Mouse (Mus musculus): Measurements from ENCODE around the gene Antxr1. TPM values are rescaled to one million over a fixed set of nuclear protein-coding genes. Genes with fewer than 3 reads are reported as not detected.

Antxr1 gene
- polyA plus RNA-seq, 1 experiment = 35.3 TPM

DNA sequence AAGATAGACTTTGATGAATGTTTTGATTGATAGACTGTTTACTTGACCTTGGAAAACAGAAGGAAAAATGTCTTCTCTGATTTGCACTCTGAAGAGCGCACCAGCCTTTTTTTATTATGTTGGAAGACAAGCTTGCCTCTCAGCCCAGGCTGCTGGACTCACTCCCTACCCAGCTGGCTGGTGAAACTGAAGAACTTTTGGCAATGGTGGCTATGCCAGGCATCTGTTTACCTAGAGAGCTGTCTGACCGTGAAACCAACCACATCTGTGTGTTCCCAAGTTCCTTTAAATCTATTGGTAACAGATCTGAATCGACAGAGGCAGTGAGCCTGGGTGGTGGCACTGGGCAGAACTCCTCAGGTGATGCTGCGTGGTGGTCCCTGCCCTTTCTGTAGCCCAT is 102.5 kb downstream of the Antxr1 start:
- 74% methylated on average over 4 of the region's 4 CpGs for WGBS
- TF ChIP-seq POLR2A (IDR thresholded peaks at IDR 0.05; ENCODE audit: borderline replicate concordance, extremely low read depth, low read depth, low read length) (no peak), CTCF (IDR thresholded peaks at IDR 0.05; ENCODE audit: insufficient read depth, low read length) (no peak)
- no peak overlapping the region for H3K4me3 ChIP-seq (replicated peaks; ENCODE audit: extremely low read depth, low read depth, low read length)
- DNase-seq = no peak
- H3K4me1 ChIP-seq (ENCODE audit: control insufficient read depth, insufficient read depth, low read length) = peaks cover 4% of the 10 kb centered on the region; the same call in 1 of the 2 replicates

DNA sequence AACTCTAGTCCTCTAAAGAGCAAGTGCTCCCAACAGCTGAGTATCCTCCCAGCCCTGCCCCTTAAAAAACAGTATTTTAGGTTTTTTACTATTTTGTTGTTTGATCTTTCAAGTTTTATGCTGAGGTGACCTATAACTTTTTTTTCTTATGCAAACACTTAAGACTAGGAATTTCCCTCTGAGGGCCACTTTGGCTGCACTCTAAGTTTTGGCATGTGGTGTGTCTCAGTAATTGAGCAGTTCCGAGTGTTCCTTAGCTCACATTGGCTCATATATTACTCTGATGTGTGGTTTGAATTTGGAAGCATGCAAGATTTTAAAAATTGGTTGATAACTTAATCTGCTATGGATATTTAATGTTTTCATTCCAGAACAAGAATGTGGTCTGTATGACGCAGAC is 105.6 kb downstream of the Antxr1 start:
- Histone ChIP-seq H3K4me3 (replicated peaks; ENCODE audit: extremely low read depth, low read depth, low read length) (no peak overlapping the region), H3K4me1 (ENCODE audit: control insufficient read depth, insufficient read depth, low read length) (peaks cover 10% of the 10 kb centered on the region)
- DNase-seq = no peak
- TF ChIP-seq CTCF (IDR thresholded peaks at IDR 0.05; ENCODE audit: insufficient read depth, low read length) (no peak), POLR2A (IDR thresholded peaks at IDR 0.05; ENCODE audit: borderline replicate concordance, extremely low read depth, low read depth, low read length) (no peak)
- WGBS = 76% methylated on average over 2 of the region's 2 CpGs

DNA sequence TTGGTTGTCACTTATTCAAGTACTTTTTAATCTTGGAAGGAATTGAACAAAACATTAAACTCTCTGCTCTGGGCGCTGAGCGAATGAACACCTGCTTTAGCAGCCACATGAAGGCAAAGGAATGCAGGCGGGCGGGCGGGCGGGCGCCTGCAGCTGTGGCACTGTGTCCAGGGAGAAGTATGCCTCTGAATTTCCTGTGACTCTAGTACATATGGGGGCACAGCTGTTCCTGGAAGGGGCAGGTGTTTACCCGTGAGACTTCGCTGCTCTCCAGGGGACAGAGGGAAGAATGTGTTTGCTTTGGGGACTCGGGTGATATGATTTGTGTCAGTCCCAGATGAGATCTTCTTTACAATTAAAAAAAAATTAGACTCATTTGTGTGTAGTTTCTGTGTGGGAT is 107.7 kb downstream of the Antxr1 start:
- 54% methylated on average over 10 of the region's 10 CpGs for WGBS

DNA sequence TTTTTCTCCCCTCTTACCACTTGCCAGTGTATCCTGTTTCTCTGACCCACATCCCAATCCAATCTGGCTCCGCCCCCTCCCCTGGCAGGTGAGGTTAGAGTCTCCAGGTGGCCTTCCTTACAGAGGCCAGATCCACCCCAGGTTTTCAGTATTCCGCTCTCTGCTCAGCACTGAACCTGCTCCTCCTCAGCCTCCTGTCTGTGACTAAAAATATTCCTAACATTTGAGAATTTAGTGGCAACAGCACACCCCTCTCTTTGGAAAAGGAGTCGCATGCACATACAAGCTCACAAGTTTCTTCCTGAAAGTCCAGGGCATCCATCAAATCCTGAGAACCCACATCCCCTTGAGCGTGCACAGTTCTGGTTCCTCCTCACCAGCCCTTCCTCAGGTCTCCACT is 109.3 kb downstream of the Antxr1 start:
- TF ChIP-seq CTCF (IDR thresholded peaks at IDR 0.05; ENCODE audit: insufficient read depth, low read length) = no peak
- no peak for TF ChIP-seq POLR2A (IDR thresholded peaks at IDR 0.05; ENCODE audit: borderline replicate concordance, extremely low read depth, low read depth, low read length)
- Histone ChIP-seq H3K4me1 (ENCODE audit: control insufficient read depth, insufficient read depth, low read length) (peaks cover 11% of the 10 kb centered on the region), H3K4me3 (replicated peaks; ENCODE audit: extremely low read depth, low read depth, low read length) (no peak overlapping the region)
- DNase-seq = no peak
- WGBS = 84% methylated on average over 4 of the region's 4 CpGs

More for the DNA sequence above, 107.7 kb downstream of the Antxr1 start:
- Histone ChIP-seq H3K4me3 (replicated peaks; ENCODE audit: extremely low read depth, low read depth, low read length) (no peak overlapping the region), H3K4me1 (ENCODE audit: control insufficient read depth, insufficient read depth, low read length) (peaks cover 9% of the 10 kb centered on the region)
- TF ChIP-seq CTCF (IDR thresholded peaks at IDR 0.05; ENCODE audit: insufficient read depth, low read length) (no peak), POLR2A (IDR thresholded peaks at IDR 0.05; ENCODE audit: borderline replicate concordance, extremely low read depth, low read depth, low read length) (no peak)
- no peak for DNase-seq

DNA sequence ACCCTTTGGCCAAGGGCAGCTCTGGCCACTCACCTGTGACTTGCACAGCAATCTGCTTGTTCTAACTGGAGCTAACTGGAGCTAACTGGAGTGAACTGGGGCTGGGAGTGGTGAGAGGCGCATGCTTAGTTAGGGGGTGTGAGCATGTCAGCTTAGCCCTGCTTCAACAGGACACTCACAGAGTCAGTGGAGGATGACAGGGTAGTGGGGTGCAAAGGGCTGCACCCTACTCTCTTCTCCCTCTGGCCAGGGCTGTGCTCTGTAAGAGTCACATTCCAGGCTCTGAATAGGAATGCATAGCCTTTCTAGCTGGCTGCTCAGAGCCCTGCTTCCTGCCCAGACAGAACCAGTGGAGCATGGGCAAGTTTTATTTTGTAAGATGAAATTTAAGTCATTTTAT is 110.3 kb downstream of the Antxr1 start:
- no peak for DNase-seq
- Histone ChIP-seq H3K4me3 (replicated peaks; ENCODE audit: extremely low read depth, low read depth, low read length) (no peak overlapping the region), H3K4me1 (ENCODE audit: control insufficient read depth, insufficient read depth, low read length) (peaks cover 11% of the 10 kb centered on the region)
- 87% methylated on average over 1 of the region's 1 CpGs for WGBS
- TF ChIP-seq POLR2A (IDR thresholded peaks at IDR 0.05; ENCODE audit: borderline replicate concordance, extremely low read depth, low read depth, low read length) = no peak

DNA sequence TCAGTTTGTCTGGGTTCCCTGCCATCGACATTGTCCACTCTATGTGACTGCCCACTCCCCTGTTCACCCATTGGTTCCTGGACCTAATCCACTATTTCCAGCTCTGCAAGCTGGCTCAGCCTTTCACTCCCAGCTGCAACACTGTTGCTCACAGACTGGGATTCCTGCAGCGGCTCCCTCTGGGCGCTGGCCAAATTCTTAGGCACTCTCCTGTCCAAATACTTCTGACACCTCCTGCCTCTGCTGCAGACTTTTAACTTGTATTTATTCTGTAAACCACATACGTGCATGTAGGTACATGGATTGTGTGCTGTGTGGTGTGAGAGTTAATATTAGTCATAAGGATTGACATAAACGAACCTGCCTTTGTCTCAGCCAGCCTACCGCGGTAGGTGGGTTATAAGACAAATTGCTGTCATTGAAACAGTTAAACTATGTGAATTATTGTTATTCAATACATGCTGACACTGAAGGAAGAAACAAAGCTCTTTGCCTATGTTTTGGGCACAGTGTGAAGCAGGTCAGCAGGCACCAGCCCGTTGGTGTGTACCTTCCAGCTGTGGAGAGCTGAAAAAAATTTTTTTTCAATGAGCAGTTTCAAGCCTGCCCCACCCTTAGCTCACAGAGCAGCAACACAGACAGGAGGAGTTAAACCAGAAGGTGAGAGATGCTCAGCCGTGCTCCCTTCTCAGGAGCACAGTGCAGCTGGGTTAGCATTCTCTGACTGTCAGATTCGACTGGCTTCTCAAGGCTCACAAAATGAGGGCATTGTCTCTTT is 112.6 kb downstream of the Antxr1 start:
- TF ChIP-seq CTCF (IDR thresholded peaks at IDR 0.05; ENCODE audit: insufficient read depth, low read length) (no peak), POLR2A (IDR thresholded peaks at IDR 0.05; ENCODE audit: borderline replicate concordance, extremely low read depth, low read depth, low read length) (no peak)
- no peak overlapping the region for H3K4me3 ChIP-seq (replicated peaks; ENCODE audit: extremely low read depth, low read depth, low read length)
- 42% methylated on average over 10 of the region's 10 CpGs for WGBS
- DNase-seq = no peak
- H3K4me1 ChIP-seq (ENCODE audit: control insufficient read depth, insufficient read depth, low read length) = peaks cover 10% of the 10 kb centered on the region

DNA sequence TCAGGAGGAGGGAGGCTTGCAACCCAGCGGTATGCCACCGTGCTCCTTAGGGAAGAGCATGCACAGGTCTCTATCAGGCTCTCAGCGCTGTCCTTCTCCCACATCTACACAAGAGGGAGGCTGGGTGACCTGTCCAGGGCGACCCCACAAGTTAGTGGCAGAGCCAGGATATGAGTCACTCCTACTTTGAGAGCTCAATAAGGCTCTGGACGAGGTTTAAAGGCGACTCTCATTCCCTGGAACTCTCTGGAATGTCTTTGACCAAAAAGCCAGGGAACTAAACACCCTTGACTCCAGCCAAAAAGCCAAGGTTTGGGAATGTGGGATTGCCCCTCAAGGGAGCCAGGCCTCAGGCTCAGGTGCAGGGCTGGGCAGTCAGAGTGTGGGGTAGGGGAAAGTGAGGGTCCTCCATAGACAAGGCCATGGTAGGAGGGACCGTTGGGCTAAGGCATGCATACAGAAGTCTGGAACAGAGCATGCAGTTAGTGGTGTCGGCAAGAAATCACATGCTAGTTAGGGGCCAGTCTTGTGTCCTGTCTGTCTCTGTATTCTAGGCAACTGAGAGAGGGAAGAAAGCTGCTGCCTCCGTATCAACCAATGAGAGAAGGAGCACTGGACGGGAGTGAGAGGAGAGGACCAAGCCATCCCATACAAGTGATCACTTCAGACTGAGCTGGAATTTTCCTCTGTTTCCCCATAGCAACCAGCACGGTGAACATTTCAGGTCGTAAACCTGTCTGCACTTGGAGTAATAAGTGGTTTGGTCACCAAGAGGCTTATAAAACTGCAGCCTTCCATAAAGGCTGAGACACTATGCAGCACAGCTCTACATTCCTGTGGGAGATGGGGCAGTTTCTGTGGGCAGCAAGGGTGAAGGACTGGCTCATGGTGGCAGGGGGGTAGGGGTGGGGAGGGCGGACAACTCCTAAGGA is 116.3 kb downstream of the Antxr1 start:
- no peak for DNase-seq
- Histone ChIP-seq H3K4me3 (replicated peaks; ENCODE audit: extremely low read depth, low read depth, low read length) (no peak overlapping the region), H3K4me1 (ENCODE audit: control insufficient read depth, insufficient read depth, low read length) (peaks cover 13% of the 10 kb centered on the region)
- TF ChIP-seq CTCF (IDR thresholded peaks at IDR 0.05; ENCODE audit: insufficient read depth, low read length) (no peak), POLR2A (IDR thresholded peaks at IDR 0.05; ENCODE audit: borderline replicate concordance, extremely low read depth, low read depth, low read length) (no peak)
- WGBS = 57% methylated on average over 13 of the region's 13 CpGs

DNA sequence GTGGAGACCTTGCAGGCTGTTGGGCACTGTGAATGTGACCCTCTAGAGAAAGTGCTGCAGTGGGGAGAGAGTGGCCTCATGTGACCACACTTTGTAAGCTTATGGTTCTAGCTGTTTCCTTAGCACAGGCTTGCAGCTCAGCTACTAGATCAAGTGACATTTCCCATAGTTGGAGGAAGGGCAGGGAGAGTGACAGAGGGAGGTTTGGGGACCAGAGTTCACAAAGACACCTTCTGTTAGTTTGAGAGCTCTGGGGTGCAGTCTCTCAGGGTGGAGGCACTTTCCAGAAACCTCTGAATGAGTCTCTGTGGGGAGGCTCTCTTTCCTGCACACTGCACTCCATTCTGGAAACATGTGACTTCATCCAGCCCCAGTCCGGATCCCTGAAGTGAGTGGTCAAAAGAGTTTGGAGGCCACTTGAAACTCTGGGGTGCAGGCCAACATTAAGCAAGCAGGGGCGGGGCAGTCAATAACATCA is 119.5 kb downstream of the Antxr1 start:
- WGBS = 22% methylated on average over 2 of the region's 2 CpGs
- Histone ChIP-seq H3K4me1 (ENCODE audit: control insufficient read depth, insufficient read depth, low read length) (peaks cover 11% of the 10 kb centered on the region), H3K4me3 (replicated peaks; ENCODE audit: extremely low read depth, low read depth, low read length) (no peak overlapping the region)
- peak; percentile 55 for DNase-seq
- TF ChIP-seq POLR2A (IDR thresholded peaks at IDR 0.05; ENCODE audit: borderline replicate concordance, extremely low read depth, low read depth, low read length) = no peak
- no peak for TF ChIP-seq CTCF (IDR thresholded peaks at IDR 0.05; ENCODE audit: insufficient read depth, low read length)

DNA sequence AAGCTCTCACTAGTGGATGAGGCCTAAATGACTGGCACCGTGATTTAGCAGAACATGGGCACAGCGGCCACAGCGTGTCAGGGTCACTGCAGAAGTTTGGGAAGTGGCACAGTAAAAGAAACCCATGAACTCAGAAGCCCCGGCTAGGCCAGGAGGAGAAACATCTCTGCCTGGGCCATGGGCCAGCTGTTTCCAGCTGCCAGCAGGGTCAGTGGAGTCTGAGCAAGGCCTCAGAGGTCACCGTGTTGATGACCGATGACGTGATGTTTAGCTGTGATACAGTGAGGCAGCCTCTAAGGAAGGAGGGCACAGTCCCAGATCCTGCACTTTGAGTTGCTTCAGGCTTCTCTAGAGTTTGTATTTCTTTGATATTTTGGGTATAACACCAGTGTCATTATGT is 122.4 kb downstream of the Antxr1 start:
- WGBS = 55% methylated on average over 7 of the region's 7 CpGs
- DNase-seq = no peak

More for the DNA sequence above, 122.4 kb downstream of the Antxr1 start:
- TF ChIP-seq POLR2A (IDR thresholded peaks at IDR 0.05; ENCODE audit: borderline replicate concordance, extremely low read depth, low read depth, low read length) = no peak
- no peak for TF ChIP-seq CTCF (IDR thresholded peaks at IDR 0.05; ENCODE audit: insufficient read depth, low read length)
- peaks cover 13% of the 10 kb centered on the region for H3K4me1 ChIP-seq (ENCODE audit: control insufficient read depth, insufficient read depth, low read length)
- no peak overlapping the region for H3K4me3 ChIP-seq (replicated peaks; ENCODE audit: extremely low read depth, low read depth, low read length)

Measured in lung, adult 2 months (tissue).